Mouse (Mus musculus) liver, adult (tissue): ENCODE data around the gene Rsrp1.

Experiments
- GATA4 ChIP-seq: IDR thresholded peaks from 2 replicates; pipeline ENCODE4 v1.6.1; 2014; ENCODE audit warnings: mild to moderate bottlenecking, low read length; ENCODE audit not compliant: insufficient replicate concordance

The Rsrp1 gene

GRCm38 (mm10) chr4:134937240-134938176 lies 14.1 kb downstream of the Rsrp1 start:
- TF ChIP-seq GATA4, result no peak

- TF ChIP-seq GATA4, result no peak
These were observed 16.5 kb downstream of the Rsrp1 start for GRCm38 (mm10) chr4:134939900-134940299.

GRCm38 (mm10) chr4:134943758-134944538 lies 20.6 kb downstream of the Rsrp1 start:
- no peak for TF ChIP-seq GATA4

GRCm38 (mm10) chr4:134946024-134946744 lies 22.8 kb downstream of the Rsrp1 start:
- no peak for TF ChIP-seq GATA4

- TF ChIP-seq GATA4, result no peak
These were observed 27.2 kb downstream of the Rsrp1 start for GRCm38 (mm10) chr4:134950518-134951091.

- no peak for TF ChIP-seq GATA4
These were observed 31.1 kb downstream of the Rsrp1 start for GRCm38 (mm10) chr4:134954461-134954860.

- TF ChIP-seq GATA4, result no peak
These were observed 31.8 kb downstream of the Rsrp1 start for GRCm38 (mm10) chr4:134955196-134955595.

GRCm38 (mm10) chr4:134955845-134956244 lies 32.5 kb downstream of the Rsrp1 start:
- TF ChIP-seq GATA4, result no peak

- TF ChIP-seq GATA4, result no peak
These were observed 32.9 kb downstream of the Rsrp1 start for GRCm38 (mm10) chr4:134956328-134956727.

- TF ChIP-seq GATA4, result no peak
These were observed 39.8 kb downstream of the Rsrp1 start for GRCm38 (mm10) chr4:134963021-134963776.

GRCm38 (mm10) chr4:134967887-134968604 lies 44.7 kb downstream of the Rsrp1 start:
- no peak for TF ChIP-seq GATA4

GRCm38 (mm10) chr4:134968605-134968976 lies 45.2 kb downstream of the Rsrp1 start:
- TF ChIP-seq GATA4, result no peak

- TF ChIP-seq GATA4, result no peak
These were observed 52.0 kb downstream of the Rsrp1 start for GRCm38 (mm10) chr4:134975261-134975928.

- no peak for TF ChIP-seq GATA4
These were observed 52.5 kb downstream of the Rsrp1 start for GRCm38 (mm10) chr4:134975929-134976308.
